Mouse (Mus musculus) heart, postnatal 0 days (tissue): ENCODE results near the gene Crb3. TPM values are rescaled to one million over a fixed set of nuclear protein-coding genes. Genes with fewer than 3 reads are reported as not detected.

Source experiments
- ATAC-seq: fragments of 200-750 bp; cut with Nextera tagmentation; 2 replicates; pipeline ENCODE4 v1.8.0; 2017; ENCODE audit warnings: low read depth, moderate number of reproducible peaks, moderate library complexity; ENCODE audit not compliant: insufficient read depth
- DNase-seq: peaks from one replicate; pipeline ENCODE4 v3.0.0-alpha.2; 2016; ENCODE audit warnings: low spot score
- H3K27ac ChIP-seq: fragments of 300-500 bp; sonication (generic); 2 replicates; pipeline ENCODE4 v1.5.1; 2014; ENCODE audit warnings: low read depth, mild to moderate bottlenecking
- H3K27me3 ChIP-seq: fragments of 300-500 bp; sonication (generic); 2 replicates; pipeline ENCODE4 v1.6.1; 2014; ENCODE audit warnings: low read length, mixed read lengths; ENCODE audit not compliant: control insufficient read depth, insufficient read depth
- H3K36me3 ChIP-seq: fragments of 300-500 bp; sonication (generic); replicated peaks from 2 replicates; pipeline ENCODE4 v1.6.1; 2014; ENCODE audit warnings: low read length, mixed read lengths; ENCODE audit not compliant: control insufficient read depth, insufficient read depth
- H3K4me1 ChIP-seq: fragments of 300-500 bp; sonication (generic); 2 replicates; pipeline ENCODE4 v1.6.1; 2014; ENCODE audit warnings: antibody characterized with exemption; ENCODE audit not compliant: control insufficient read depth, insufficient read depth
- H3K4me2 ChIP-seq: fragments of 300-500 bp; sonication (generic); 2 replicates; pipeline ENCODE4 v1.6.1; 2014; ENCODE audit warnings: low read depth, mild to moderate bottlenecking, low read length, moderate library complexity
- H3K4me3 ChIP-seq: fragments of 300-500 bp; sonication (generic); 2 replicates; pipeline ENCODE4 v1.5.1; 2014; ENCODE audit warnings: low read depth, low read length
- H3K9ac ChIP-seq: fragments of 300-500 bp; sonication (generic); replicated peaks from 2 replicates; pipeline ENCODE4 v1.6.1; 2014; ENCODE audit warnings: low read depth, low read length, mixed read lengths
- H3K9me3 ChIP-seq: fragments of 300-500 bp; sonication (generic); replicated peaks from 2 replicates; pipeline ENCODE4 v1.6.1; 2016; ENCODE audit warnings: low read length; ENCODE audit not compliant: control insufficient read depth
- CTCF ChIP-seq: IDR thresholded peaks from 2 replicates; pipeline ENCODE4 v1.5.1; 2016; ENCODE audit warnings: antibody characterized with exemption, control low read depth, low read depth
- EP300 ChIP-seq: IDR thresholded peaks from 2 replicates; pipeline ENCODE4 v1.6.1; 2016; ENCODE audit warnings: antibody characterized with exemption, low read depth
- WGBS: fragments of 180-500 bp; shearing (Covaris S2); extraction: QIAGEN DNeasy Blood & Tissue Kit; methylation state at CpG from one replicate; pipeline ENCODE4 v1.1.7; 2014; 5-methylcytosine and 5-hydroxymethylcytosine counted together
- polyA plus RNA-seq: library from polyadenylated mRNA; unstranded; fragments of >200 nt; fragmentation: Nextera tagmentation; extraction: Ambion mirVana; gene quantifications from 2 replicates; pipeline ENCODE4 v1.2.1, GENCODE M21; 2015
- total RNA-seq: library from RNA; depleted of rRNA; stranded (reverse); fragments of >200 nt; gene quantifications from 2 replicates; pipeline ENCODE4 v1.2.3, GENCODE M21; 2014; ENCODE audit warnings: low replicate concordance

Gene Crb3
- total and polyA plus RNA-seq, 2 experiments from 2014 or later = 0.66 TPM; not detected in 1

- DNase-seq (no peak), ATAC-seq (no peak)
- Histone ChIP-seq H3K9ac (no peak overlapping the region), H3K4me1 (0 out of 2 replicates have a peak, but pooled peaks cover 4% of the 10 kb centered on the region), H3K36me3 (no peaks in the 10 kb centered on the region), H3K27me3 (0 out of 2 replicates have a peak, but pooled peaks cover 7% of the 10 kb centered on the region), H3K4me3 (no peak overlapping the region), H3K27ac (no peak overlapping the region), H3K4me2 (no peak overlapping the region), H3K9me3 (no peaks in the 10 kb centered on the region)
- WGBS = 5% methylated on average over 10 of the region's 10 CpGs
- no peak for TF ChIP-seq EP300
- TF ChIP-seq CTCF = no peak
Observed at GRCm38 (mm10) chr17:57099629-57100325, 40.9 kb downstream of the Crb3 start.

- Histone ChIP-seq H3K27me3 (0 out of 2 replicates have a peak, but pooled peaks cover 4% of the 10 kb centered on the region), H3K9me3 (no peaks in the 10 kb centered on the region), H3K4me2 (no peak overlapping the region), H3K4me3 (no peak overlapping the region), H3K9ac (no peak overlapping the region), H3K27ac (no peak overlapping the region), H3K4me1 (peaks cover 17% of the 10 kb centered on the region; the same call in 1 of the 2 replicates), H3K36me3 (no peaks in the 10 kb centered on the region)
- WGBS = 62% methylated on average over 2 of the region's 2 CpGs
- no peak for ATAC-seq
- no peak for DNase-seq
- TF ChIP-seq EP300 (no peak), CTCF (no peak)
Observed at GRCm38 (mm10) chr17:57102276-57102675, 43.4 kb downstream of the Crb3 start.

- Histone ChIP-seq H3K4me3 (peak overlapping the region; percentile 60), H3K27ac (no peak overlapping the region), H3K4me1 (peaks cover 17% of the 10 kb centered on the region; the same call in 1 of the 2 replicates), H3K27me3 (0 out of 2 replicates have a peak, but pooled peaks cover 4% of the 10 kb centered on the region), H3K4me2 (peak overlapping the region; percentile 92), H3K9ac (peak overlapping the region; percentile 52; the same call in 1 of the 2 replicates), H3K9me3 (no peaks in the 10 kb centered on the region), H3K36me3 (no peaks in the 10 kb centered on the region)
- ATAC-seq (0 out of 2 replicates have a peak, but pooled peaks have one; percentile 35), DNase-seq (no peak)
- TF ChIP-seq CTCF (no peak), EP300 (no peak)
- WGBS = 43% methylated on average over 4 of the region's 4 CpGs
Observed at GRCm38 (mm10) chr17:57104496-57104895, 45.6 kb downstream of the Crb3 start.

- Histone ChIP-seq H3K4me1 (peaks cover 17% of the 10 kb centered on the region; the same call in 1 of the 2 replicates), H3K4me3 (peak within 1 kb of the TSS; percentile 60), H3K4me2 (peak within 1 kb of the TSS; percentile 92), H3K27ac (no peak within 1 kb of the TSS), H3K9ac (peak within 1 kb of the TSS; percentile 52), H3K36me3 (no peaks in the 10 kb centered on the region), H3K27me3 (0 out of 2 replicates have a peak, but pooled peaks cover 4% of the 10 kb centered on the region), H3K9me3 (no peaks in the 10 kb centered on the region)
- WGBS = under 1% methylated on average over 57 of the region's 61 CpGs
- ATAC-seq = peak; percentile 43
- no peak for TF ChIP-seq CTCF
- no peak for TF ChIP-seq EP300
- DNase-seq = no peak
Observed at GRCm38 (mm10) chr17:57105181-57106034, 46.5 kb downstream of the Crb3 start, which contains the start of gene Tnfsf9. Gene Tnfsf9, plus strand, starts transcription at chr17:57105325.

GRCm38 (mm10) chr17:57106035-57106368 is 47.1 kb downstream of the Crb3 start:
- Histone ChIP-seq H3K27me3 (0 out of 2 replicates have a peak, but pooled peaks cover 4% of the 10 kb centered on the region), H3K36me3 (no peaks in the 10 kb centered on the region), H3K4me2 (peak overlapping the region; percentile 92), H3K4me1 (peaks cover 17% of the 10 kb centered on the region; the same call in 1 of the 2 replicates), H3K4me3 (peak overlapping the region; percentile 60), H3K9me3 (no peaks in the 10 kb centered on the region), H3K9ac (peak overlapping the region; percentile 52; the same call in 1 of the 2 replicates), H3K27ac (no peak overlapping the region)
- 31% methylated on average over 9 of the region's 9 CpGs for WGBS
- TF ChIP-seq CTCF (no peak), EP300 (no peak)
- DNase-seq = no peak
- no peak for ATAC-seq
